Mouse (Mus musculus): Measurements from ENCODE around the gene Slamf7. TPM values are rescaled to one million over a fixed set of nuclear protein-coding genes. Genes with fewer than 3 reads are reported as not detected.

Slamf7 gene
- 3.8 and 6.4 TPM in 2 replicates for polyA plus RNA-seq (2012; rRNA removed; ENCODE audit: low replicate concordance)

GRCm38 (mm10) chr1:171652734-171653133 is at the start of gene Slamf7:
TSS of gene Slamf7 (minus strand) at chr1:171653035.

GRCm38 (mm10) chr1:171681531-171682299 is 28.9 kb upstream of the Slamf7 start, which contains the start of gene Cd48:
TSS of gene Cd48 (plus strand) at chr1:171682009.

GRCm38 (mm10) chr1:171607176-171607575 is 45.7 kb downstream of the Slamf7 start, which contains the start of gene Ly9:
TSS of gene Ly9 (minus strand) at chr1:171607410.

Other genes starting within 250 kb of the Slamf7 start
- gene Usf1, start 241.7 kb downstream of the Slamf7 start, polyA plus RNA-seq (2012; rRNA removed; ENCODE audit: low replicate concordance): 90.8 and 91.2 TPM in 2 replicates
- gene Tstd1, start 234.2 kb downstream of the Slamf7 start, polyA plus RNA-seq (2012; rRNA removed; ENCODE audit: low replicate concordance): 1.5 and 3.1 TPM in 2 replicates
- gene F11r, start 215.5 kb downstream of the Slamf7 start, polyA plus RNA-seq (2012; rRNA removed; ENCODE audit: low replicate concordance): 34.4 and 58.0 TPM in 2 replicates
- 1.8 and 4.2 TPM in 2 replicates for gene Alyref2, start 149.6 kb downstream of the Slamf7 start, polyA plus RNA-seq (2012; rRNA removed; ENCODE audit: low replicate concordance)
- 0.27 TPM in 1 of 2 replicates, not detected in the other for gene Itln1, start 117.7 kb downstream of the Slamf7 start, polyA plus RNA-seq (2012; rRNA removed; ENCODE audit: low replicate concordance)
- 1.1 and 2.3 TPM in 2 replicates for gene Cd244a, start 93.8 kb downstream of the Slamf7 start, polyA plus RNA-seq (2012; rRNA removed; ENCODE audit: low replicate concordance)
- gene Ly9, start 45.6 kb downstream of the Slamf7 start, polyA plus RNA-seq (2012; rRNA removed; ENCODE audit: low replicate concordance): 11.6 and 13.6 TPM in 2 replicates
- 22.8 and 52.4 TPM in 2 replicates for gene Cd48, start 29.0 kb upstream of the Slamf7 start, polyA plus RNA-seq (2012; rRNA removed; ENCODE audit: low replicate concordance)
- gene Slamf1, start 114.1 kb upstream of the Slamf7 start, polyA plus RNA-seq (2012; rRNA removed; ENCODE audit: low replicate concordance): 1.7 and 2.1 TPM in 2 replicates
- 4.6 and 10.5 TPM in 2 replicates for gene Cd84, start 186.7 kb upstream of the Slamf7 start, polyA plus RNA-seq (2012; rRNA removed; ENCODE audit: low replicate concordance)
- gene Gm10521, start 242.6 kb upstream of the Slamf7 start, polyA plus RNA-seq (2012; rRNA removed; ENCODE audit: low replicate concordance): 1.5 and 2.3 TPM in 2 replicates